Mouse (Mus musculus) right cerebral cortex, postnatal 25 days (tissue): Measurements from ENCODE around the gene Scn1b.

Experiments used
- DNase-seq: peaks from one replicate; pipeline ENCODE4 v3.0.0; 2022

Gene Scn1b

DNA sequence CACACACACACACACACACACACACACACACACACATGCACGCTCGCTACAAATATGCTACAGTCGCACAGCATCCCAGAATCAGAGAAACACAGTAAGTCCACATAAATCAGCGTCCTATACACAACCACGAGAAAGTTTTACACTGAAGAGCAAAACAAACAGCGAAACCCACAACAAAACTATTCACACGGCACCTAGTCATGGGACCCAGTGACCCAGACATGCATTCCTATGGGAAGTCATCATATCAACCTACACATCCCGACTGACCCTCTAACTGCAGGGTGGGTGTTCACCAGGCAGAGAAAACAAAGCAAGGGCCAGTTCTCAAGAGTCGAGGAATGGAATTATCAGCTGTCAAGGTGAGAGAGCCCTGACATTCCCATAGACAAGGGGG, 22.5 kb upstream of the Scn1b start:
- no peak for DNase-seq

DNA sequence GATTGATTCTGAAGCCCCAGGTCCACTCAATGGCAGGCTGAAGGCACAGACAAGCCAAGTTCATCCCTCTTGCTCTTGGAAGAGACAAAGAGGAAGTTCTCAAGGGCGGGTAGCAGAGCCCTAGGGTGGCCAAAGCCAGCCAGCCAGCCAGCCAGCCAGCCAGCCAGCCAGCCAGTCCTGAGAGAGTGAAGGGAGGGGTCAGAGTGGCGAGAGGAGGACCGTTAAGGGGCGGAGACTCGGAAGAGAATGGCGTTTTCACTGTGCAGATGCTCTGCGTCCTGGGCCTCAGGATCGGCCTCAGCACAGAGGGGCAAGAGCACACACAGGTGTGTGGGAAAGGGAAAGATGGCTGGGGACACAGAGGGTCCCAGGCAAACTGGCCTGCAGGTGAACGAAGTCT, 22.0 kb upstream of the Scn1b start:
- DNase-seq: no peak

DNA sequence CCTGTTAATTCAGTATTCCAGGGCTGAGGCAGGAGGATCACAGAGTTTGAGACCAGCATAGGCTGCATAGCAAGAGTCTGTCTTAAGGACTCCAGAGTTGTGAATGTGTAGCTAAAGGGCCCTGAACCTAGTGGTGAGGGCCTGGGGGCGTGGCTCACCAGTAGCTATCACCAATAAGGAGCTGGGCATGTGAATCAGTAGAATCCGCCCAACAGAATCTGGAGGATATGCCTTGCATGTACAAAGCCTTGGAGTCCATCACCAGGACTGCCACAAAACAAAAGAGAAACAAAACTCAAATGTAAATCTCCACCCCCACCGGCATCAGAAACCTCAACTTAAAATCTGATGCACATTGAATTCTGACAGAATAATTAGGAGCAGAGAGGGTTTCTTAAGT, 21.3 kb upstream of the Scn1b start:
- DNase-seq: no peak

DNA sequence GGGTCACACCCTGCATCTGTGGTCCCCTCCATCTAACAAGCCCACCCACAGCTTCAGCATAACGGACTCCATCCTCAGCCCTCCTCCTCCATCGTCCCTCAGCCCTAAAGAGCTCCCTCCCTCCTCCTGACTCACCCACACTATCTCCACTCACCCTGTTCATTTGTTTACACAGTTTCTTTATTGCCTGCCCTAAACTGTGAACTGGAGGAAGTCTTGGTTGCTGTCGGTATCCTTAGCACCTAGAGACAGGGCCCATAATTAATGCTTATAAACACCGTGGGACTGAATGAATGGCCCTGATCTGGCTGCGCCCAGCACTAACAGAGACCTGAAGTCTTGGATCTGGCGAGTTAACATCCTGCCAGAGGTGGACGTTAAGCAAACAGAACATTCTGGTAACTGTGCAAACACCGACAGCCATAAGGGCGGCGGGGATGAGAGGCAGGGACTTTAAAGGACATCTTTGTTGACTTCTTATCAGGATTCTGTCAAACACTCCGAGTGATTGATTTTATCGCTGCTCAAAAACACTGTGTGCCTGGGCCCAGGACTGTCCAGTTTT, 18.9 kb upstream of the Scn1b start:
- DNase-seq: peak; percentile 2

DNA sequence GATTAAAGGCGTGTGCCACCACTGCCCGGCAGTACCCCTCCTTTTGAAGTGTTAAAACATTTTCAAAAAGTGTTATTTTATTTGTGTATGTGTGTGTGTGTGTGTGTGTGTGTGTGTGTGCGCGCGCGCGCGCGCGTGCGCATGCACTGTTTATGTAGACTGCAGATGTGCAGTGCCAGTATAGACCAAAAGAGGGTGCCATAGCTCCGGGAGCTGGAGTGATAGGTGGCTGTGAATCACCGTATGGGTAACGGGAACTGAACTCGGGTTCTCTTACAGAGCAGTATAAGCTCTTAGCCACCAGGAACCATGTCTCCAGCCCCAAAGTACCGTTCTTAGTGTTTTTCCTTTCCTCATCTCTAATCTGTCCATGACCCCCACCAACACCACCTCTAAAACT, 18.1 kb upstream of the Scn1b start:
- peak; percentile 8 for DNase-seq

DNA sequence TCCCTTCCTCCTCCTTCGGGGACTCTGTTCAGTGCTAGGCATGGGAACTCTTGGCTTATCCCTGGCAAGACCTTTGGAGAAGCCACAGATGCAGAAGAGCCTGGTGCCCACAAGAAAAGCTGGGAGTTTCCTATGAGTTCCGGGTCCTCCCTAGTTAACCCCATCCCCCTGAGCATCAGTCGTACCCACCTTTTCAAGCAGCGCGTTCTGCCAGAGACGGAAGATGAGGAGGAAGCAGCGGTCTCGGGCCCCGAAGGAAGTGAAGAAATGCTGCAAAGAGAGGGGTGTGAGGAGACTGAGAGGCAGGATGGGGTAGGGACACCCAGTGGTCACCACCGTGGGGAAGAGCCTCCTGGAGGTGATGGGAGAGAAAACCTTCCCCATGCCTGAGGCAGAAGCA, 14.1 kb upstream of the Scn1b start:
- DNase-seq: no peak

DNA sequence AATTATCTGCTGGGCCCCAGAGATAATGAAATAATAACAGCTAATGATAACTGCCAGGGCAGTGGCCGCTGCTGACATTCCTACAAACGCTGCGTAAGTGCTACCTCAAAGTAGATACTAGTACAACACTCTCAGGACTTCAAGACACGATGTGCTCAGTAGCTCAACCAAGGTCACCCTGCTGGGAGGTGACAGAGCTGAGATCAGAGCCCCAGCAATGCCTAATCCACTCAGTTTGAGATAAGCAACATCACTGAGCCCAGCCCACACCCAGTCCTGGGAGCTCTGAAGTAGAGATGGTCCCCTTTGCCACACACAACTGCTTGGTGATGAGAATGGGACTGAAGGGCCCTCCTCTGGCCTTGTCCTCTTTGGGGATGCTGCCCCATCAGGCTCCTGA, 13.5 kb upstream of the Scn1b start:
- DNase-seq: no peak

DNA sequence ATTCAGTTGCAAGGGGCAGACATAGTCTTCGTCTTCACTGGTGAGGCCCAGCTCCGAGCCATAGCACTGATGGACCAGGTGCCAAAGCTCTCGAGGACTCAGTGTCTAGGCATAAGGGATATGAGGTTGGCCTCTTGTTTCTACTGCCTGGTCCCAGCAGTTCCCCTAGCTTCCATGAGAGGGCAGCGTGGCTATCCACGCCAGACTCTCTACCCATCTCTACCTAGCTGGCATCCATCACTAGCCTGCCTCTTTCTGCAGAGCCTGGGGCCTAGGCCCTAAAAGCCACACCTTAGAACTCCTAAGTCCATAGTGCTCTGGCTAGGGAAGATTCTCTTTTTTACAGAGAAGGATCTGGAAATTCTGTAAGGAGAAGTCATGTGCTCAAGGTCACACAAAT, 13.0 kb upstream of the Scn1b start:
- no peak for DNase-seq

DNA sequence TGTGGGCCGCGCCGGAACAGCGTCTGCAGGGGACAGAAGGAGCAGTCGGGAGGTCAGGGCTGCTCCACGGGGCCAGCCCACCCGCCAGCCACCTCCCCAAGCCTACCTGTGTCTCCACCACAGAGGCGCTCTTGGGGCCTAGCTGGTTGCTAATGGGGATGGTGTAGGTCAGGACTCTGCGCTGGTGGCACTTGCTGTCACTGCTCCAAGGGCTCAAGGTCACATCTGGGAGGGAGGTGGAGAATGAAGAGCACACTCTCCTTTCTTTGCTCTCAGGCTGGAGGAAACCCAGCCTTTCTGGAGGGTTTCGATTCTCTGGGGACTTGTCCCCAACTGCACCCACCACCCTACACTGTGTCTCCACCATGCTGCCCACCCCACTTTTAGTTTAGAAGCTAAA, 8.9 kb upstream of the Scn1b start:
- DNase-seq: no peak

DNA sequence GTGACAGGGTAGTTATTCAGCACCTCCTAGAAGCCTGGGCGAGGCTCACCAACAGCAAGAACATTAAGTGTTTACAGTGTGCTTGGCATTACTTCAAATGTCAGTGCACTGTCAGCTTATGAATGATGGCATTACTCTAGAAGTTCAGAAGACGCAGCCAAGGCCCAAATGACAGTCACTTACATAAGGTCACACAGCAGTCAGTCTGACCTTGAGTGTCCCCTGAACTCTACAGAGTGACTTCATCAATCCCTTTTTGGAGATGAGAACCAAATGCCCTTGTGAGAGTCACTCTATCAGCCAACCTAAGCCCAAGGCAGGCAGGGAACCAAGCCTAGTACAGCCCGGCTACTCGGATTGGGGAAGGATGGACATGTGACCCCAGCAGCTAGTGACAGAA, 5.1 kb upstream of the Scn1b start:
- no peak for DNase-seq

DNA sequence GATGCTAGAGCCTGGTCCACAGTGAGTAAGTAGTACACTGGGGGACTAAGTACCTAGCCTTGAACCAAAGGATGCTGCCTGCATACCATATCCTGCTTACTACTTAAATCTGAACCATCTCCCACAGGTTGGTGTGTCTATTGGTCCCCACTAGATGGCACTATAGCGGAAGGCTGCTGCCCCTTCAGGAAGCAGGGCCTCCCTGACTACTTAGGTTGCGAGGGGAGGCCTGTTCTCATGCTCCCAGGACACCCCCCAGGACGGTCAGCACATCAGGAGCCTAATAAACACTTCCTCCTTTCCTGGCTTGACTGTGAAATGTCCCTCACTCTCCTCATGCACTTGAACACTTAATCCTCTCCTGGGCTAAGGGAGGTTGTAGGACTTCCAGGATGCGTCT, 4.0 kb upstream of the Scn1b start:
- no peak for DNase-seq

DNA sequence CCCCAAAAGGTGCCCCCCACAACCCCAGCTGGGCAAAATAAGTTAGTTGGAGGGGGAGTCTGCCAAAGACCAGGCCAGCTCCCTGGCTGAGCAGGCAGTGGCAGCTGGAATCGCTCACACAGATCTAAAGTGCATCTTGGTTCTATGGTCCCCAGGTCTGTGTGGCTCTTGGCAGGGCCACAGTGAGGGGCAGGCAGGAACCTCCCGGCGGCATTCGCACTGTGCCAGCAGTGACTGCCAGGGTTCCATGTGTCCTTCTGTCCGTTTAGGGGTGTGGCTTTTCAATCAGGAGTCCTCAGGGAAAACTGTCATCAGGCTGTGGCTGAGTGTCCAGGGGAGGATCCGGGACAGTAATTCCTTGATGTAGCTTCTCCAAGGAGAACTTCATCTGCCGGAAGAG, 3.4 kb upstream of the Scn1b start:
- no peak for DNase-seq

DNA sequence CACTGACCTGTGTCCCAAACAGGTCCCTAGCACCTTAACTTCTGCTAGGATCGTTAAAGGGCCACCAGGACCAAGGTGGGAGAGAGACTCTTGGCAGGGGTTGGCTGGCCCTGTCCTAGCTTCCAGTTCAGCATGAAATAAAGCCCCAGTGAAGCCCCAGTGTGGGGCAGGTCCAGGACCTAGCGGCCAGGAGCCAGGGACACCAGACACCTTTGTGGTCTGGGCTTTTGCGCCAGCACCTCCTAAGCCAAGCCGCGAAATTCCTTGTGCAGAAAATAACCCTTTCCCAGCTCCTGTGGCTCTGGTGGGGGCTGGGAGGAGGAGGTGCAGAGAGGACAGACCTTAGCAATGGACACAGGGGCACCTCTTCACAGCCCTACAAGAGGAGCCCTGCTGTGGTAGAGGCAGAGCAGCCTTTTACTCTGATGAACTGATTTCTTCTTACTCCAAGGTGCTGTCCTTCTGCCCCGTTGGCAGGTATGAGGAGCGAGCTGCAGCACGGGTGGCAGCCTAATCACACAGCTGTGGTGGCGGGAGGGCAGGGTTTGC, 1.4 kb upstream of the Scn1b start:
- no peak for DNase-seq

DNA sequence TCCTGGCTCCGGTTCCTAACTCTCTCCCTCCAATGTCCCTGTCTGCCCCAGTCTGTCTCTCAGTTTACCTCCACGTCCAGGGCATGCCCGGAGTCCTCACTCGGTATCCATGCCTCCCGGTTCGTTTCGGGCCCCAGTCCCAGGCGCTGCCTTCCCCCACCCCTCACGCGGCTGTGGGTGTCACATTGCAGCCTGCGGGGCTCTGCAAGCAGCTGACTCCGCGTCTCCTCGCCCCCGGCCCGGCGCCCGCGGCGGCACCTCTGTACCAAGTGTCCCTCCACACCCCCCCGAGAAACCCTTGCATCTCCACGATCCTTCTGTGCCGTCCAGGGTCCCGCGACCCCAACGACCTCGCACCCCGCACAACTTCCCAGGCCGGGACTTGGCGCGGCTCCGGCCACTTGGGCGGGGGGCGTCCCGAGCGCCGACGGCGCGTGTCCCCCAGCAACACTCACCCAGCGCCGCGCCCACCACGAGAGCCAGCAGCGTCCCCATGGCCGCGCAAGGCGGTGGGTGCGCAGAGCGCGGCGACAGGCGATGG, 522 bp downstream of the Scn1b start:
- peak; percentile 69 for DNase-seq

DNA sequence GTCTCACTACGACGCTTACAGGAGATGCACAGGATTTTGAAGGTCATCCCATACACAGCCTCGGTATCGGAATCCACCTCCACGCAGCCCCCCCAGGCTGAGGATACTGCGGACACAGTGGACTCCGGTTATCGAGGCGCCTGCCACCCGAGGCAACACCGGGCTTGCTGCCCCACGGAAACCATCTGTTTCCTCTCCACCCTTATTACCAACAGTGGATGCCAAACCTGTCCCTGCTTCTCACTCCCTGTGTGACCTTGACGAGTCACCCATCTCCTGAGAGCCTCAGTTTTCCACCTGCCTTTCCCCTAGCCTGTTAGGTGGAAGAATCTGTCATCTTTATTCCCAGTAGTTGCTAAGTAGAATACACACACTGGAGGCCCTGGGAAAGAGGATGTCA, 1.7 kb downstream of the Scn1b start:
- no peak for DNase-seq

DNA sequence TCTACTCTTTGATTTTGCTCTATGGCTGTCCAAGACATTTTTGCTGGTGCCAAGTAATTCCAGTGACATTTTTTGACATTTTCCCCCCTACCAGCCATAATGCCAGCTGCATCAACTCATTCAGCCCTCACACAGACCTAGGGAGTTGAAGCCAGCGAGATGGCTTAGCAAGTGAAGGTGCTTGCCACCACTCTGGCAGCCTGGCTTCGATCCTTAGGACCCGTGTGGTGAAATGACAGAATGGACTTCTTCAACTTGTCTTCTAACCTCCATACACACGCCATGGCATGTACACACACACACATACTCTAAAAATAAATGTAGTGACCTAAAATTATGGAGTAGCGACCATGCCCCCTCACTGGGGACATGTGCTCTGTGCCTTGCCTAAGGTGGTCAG, 2.4 kb downstream of the Scn1b start:
- no peak for DNase-seq

DNA sequence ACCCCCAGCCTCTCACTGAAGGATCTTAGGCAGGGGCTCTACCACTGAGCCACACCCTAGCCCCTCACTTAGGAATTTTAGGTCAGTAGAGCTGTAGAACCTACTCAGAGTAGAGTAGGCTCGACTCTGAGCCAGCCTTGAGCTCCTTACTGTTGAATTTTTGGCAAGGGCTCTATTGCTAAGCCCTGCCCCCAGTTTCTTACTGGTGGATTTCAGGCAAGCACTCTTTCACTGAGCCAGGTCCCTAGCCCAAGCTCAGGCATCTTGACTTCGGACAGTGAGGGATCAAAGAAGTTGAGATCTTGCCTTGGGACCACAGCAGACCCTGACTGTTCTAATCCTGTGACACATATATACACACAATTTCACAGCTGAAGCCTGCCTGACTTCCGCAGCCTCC, 3.1 kb downstream of the Scn1b start:
- no peak for DNase-seq

DNA sequence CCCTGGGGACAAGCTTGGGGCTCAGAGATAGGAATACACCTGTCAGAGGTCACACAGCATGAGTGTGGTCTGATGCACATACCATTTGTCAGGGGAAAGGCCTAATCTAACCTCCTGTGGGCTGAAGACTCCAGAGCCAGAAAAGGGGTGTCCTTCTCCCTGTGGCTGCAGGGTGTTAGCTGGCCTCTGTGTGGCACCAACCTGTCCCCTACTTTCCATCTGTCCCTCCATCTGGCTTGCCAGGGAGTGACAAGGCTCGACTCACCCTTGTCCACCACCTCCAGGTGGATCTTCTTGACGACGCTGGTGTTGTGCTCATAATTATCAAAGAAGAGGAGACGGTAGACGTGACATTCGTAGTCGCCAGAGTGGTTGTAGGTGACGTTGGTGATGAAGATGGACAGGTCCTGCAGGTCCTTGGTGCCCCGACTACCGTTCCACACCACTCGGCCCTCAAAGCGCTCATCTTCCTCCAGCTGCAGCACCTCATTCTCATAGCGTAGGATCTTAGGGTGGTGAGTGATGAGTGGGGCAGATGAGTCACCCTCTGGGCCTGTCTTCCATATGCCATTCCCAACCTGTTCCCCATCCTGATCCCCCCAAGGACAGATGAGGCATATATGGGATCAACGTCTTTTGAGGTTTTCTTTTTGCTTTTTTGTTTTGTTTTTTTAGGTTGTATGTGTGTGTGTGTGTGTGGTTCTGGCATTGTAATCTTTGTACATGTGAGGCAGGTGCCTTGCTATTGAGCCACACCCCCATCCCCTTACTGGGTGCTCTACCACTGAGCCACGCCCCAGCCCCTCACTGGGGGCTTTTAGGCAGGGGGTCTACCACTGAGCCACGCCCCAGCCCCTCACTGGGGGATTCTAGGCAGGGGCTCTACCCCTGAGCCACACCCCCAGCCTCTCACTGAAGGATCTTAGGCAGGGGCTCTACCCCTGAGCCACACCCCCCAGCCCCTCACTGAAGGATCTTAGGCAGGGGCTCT, 3.9 kb downstream of the Scn1b start:
- DNase-seq: no peak

DNA sequence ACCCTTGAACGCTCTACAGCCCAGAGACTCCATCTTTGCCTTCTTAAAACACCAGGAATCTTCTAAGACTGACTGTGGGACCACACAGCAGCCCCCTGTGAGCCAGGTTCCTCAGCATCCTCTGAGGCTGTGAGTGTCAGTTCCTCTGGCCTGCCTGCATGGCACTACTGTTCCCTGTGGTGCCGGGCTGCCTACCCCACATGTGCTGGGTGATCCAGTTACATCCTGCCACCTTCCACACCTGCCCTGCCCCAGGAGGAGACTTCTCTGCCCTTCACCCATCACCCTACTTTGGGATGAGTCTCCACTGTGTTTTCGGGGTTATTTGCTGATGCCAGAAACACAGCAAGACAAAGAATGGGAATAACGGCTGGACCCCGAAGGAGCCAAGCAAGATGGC, 7.2 kb downstream of the Scn1b start:
- no peak for DNase-seq

DNA sequence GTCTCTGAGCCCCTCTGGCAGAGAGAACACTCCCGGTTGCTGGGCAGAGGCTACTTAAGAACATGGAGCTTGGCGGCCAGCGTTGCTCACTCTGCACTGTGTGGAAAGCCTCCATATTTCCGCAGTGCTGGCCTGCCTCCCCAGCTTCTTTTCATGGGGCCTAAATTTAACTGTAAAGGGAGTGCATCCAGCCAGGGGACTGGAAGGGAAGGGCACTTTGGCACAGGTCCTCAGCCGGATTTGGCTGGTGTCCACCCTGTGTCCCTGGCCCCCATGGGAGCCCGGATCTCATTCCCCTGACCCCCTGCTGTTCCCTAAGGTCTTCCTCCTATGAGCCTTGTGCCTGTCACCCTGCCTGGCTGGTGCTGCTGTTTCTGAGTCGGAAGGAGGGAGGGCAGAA, 8.3 kb downstream of the Scn1b start:
- DNase-seq: peak; percentile 49

DNA sequence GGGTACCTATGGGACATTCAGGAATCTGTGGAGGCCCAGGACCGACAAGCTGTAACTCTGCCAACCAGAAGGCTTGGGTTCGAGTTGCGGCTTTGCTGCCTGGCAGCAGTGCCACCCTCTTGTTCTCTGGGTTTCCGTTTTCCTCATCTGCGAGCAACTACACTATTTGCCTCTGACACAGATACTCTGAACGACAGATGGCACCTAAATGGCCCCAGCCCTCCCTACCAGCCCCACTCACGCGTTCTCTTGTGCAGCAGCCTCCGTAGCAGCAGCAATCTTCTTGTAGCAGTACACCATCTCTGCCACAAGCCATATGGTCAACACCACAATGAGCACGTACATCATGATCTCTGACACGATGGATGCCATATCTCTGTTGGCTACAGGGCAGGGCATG, 9.3 kb downstream of the Scn1b start:
- no peak for DNase-seq

DNA sequence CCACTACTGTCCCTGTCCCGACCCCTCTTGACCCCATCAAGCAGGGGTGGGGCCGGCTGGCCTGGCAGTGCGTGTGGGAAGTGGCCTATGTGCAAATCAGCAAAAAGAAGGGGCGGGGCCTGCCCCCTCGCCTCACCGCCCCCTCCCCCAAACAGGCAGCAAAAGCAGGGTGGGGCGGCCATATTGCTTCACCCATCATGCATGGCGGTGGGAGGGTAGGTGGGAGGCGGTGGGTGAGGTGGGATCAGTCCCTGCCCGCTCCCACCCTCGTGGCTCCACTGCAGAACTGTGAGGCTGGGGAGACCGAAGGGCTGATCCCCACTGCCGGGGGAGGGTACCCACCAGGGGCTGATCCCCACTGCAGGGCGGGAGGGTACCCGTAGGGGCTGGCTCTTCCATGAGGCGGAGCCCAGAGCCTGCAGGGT, 10.1 kb downstream of the Scn1b start:
- no peak for DNase-seq

DNA sequence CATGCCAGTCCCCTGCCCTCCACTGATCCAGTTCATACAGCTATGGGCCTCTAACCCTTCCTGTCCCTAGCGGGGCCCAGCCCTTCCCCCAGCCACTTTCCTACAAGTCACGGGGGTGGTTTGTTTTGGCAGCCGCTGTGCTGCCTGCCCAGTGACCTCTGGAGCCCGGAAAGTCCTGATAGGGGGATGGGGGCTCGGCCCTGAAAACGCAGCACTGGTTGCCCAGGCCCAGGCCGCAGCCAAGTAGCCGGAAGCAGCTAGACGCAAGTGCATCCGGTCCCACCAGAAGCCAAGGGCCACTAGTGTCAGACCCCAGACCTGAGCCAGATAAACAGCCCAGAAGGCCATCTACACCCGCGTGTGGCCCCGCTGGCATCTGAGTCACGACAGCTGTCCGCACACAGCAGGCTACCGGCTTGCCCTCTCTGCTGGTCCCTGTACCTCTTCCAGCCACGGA, 11.2 kb downstream of the Scn1b start:
- DNase-seq: peak; percentile 45

DNA sequence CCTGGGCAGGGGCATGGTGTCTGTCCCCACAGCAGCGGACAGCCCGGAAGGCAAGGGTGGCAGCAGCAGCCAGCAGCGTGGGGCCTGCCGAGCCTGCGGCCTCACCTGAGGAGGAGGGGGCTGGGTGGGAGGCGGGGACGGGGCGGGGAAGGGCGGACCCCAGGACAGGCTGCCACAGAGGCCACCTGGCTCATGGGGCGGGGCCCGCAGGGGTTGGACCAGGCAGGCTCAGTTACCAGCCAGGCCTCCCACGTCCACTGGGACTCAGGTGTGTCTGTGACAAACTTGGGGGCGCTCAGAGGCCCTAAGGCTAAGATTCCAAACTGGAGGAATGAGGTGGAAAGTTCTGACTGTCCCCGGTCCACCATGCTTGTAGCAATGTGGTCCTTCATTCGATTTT, 11.6 kb downstream of the Scn1b start, which contains the start of gene Hpn:
Gene Hpn, minus strand, starts transcription at position 109 of the 400 bp plus-strand sequence.
- no peak for DNase-seq
